Mouse (Mus musculus): ENCODE results near the gene Nsmce1. TPM values are rescaled to one million over a fixed set of nuclear protein-coding genes. Genes with fewer than 3 reads are reported as not detected.
"Not testable (repeated sequence)": the region's sequence is repeated elsewhere in the genome, so short reads cannot be mapped to it uniquely, and the experiment has no call there.

The Nsmce1 gene
- polyA plus RNA-seq, 1 experiment from 2014 or later: 103 TPM

- H3K27ac ChIP-seq (ENCODE audit: low read length): no peak overlapping the region
- 55% methylated on average over 7 of the region's 7 CpGs for WGBS
- no peaks in the 10 kb centered on the region for H3K27me3 ChIP-seq (ENCODE audit: control insufficient read depth, insufficient read depth, low read length)
- no peak overlapping the region for H3K9ac ChIP-seq (ENCODE audit: low read length)
- H3K4me3 ChIP-seq (replicated peaks; ENCODE audit: low read length): no peak overlapping the region
- no peaks in the 10 kb centered on the region; the same call in 1 of the 2 replicates for H3K9me3 ChIP-seq (replicated peaks; ENCODE audit: control insufficient read depth, low read length)
- no peaks in the 10 kb centered on the region for H3K4me1 ChIP-seq (ENCODE audit: control insufficient read depth, insufficient read depth, low read length)
- no peak overlapping the region for H3K4me2 ChIP-seq (ENCODE audit: low read depth, low read length)
- H3K36me3 ChIP-seq (ENCODE audit: control insufficient read depth, insufficient read depth, low read length): no peaks in the 10 kb centered on the region
- ATAC-seq (ENCODE audit: insufficient read depth, low FRiP score): no peak
Measured at GRCm38 (mm10) chr7:125430170-125430842, 61.1 kb downstream of the Nsmce1 start.

DNA sequence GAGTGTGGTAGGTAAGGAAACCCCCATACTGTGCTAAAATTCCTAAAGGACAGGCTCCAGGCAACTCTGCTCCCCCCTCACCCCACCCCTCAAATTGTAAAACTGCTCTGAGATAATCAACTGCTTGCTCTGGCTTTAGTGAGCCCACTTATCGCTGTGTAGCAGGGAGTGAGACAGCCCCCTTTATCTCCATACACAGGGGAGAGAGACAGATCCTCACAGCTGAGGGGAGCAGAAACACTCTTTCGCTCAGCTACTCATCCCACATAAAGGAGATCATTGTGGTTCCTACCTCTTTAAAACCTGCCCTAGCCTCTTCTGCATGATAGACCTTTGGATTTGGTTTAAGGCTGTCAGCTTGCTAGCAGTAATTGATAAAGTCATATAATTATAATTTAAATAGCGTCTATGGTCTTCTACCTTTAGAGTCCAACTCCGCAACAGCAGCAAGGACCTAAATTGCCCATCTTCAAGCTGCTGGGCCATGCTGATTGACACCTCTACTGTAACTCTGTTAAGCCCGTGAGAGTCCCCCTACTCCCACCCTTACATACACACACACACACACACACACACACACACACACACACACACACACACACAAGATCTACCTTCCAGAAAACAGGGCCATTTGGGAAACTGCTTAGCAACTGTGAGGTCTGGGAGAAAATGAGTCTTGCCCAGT, 62.4 kb downstream of the Nsmce1 start:
- peak; percentile 70; the same call in 1 of the 2 replicates for ATAC-seq (ENCODE audit: insufficient read depth, low FRiP score)
- not testable (repeated sequence) for H3K36me3 ChIP-seq (ENCODE audit: control insufficient read depth, insufficient read depth, low read length); H3K9me3 ChIP-seq (replicated peaks; ENCODE audit: control insufficient read depth, low read length); H3K4me3 ChIP-seq (replicated peaks; ENCODE audit: low read length); H3K27me3 ChIP-seq (ENCODE audit: control insufficient read depth, insufficient read depth, low read length); H3K4me2 ChIP-seq (ENCODE audit: low read depth, low read length); H3K27ac ChIP-seq (ENCODE audit: low read length); H3K9ac ChIP-seq (ENCODE audit: low read length); H3K4me1 ChIP-seq (ENCODE audit: control insufficient read depth, insufficient read depth, low read length)
- WGBS: 70% methylated on average over 5 of the region's 5 CpGs

DNA sequence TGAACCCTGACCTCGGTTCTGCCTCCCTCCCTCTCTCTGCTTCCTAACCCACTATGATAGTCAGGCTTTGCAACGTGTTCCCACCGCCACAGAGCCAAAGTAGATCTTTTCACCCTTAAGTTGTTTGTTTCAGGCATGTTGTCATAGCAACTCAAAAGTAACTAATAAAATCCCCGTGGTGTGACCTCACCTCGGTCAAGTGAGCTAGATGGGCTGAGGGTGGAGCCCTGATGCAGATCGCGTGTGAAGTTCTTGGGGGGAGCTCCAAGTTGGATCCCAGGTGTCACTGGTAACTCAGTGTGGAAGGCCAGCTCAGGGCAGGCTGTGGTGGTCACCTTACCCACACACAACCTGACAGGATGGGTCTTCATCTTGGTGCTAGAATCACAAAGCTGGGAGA, 63.0 kb downstream of the Nsmce1 start:
- Histone ChIP-seq H3K4me2 (ENCODE audit: low read depth, low read length) (no peak overlapping the region), H3K27ac (ENCODE audit: low read length) (no peak overlapping the region), H3K27me3 (ENCODE audit: control insufficient read depth, insufficient read depth, low read length) (no peaks in the 10 kb centered on the region), H3K9me3 (replicated peaks; ENCODE audit: control insufficient read depth, low read length) (no peaks in the 10 kb centered on the region; the same call in 1 of the 2 replicates), H3K9ac (ENCODE audit: low read length) (no peak overlapping the region; the same call in 1 of the 2 replicates), H3K4me3 (replicated peaks; ENCODE audit: low read length) (no peak overlapping the region), H3K4me1 (ENCODE audit: control insufficient read depth, insufficient read depth, low read length) (no peaks in the 10 kb centered on the region), H3K36me3 (ENCODE audit: control insufficient read depth, insufficient read depth, low read length) (no peaks in the 10 kb centered on the region)
- ATAC-seq (ENCODE audit: insufficient read depth, low FRiP score): no peak; the same call in 1 of the 2 replicates
- 70% methylated on average over 7 of the region's 7 CpGs for WGBS

GRCm38 (mm10) chr7:125427492-125428090, 63.8 kb downstream of the Nsmce1 start:
- no peaks in the 10 kb centered on the region; the same call in 1 of the 2 replicates for H3K9me3 ChIP-seq (replicated peaks; ENCODE audit: control insufficient read depth, low read length)
- H3K4me2 ChIP-seq (ENCODE audit: low read depth, low read length): no peak overlapping the region
- no peaks in the 10 kb centered on the region for H3K4me1 ChIP-seq (ENCODE audit: control insufficient read depth, insufficient read depth, low read length)
- no peaks in the 10 kb centered on the region for H3K36me3 ChIP-seq (ENCODE audit: control insufficient read depth, insufficient read depth, low read length)
- no peaks in the 10 kb centered on the region for H3K27me3 ChIP-seq (ENCODE audit: control insufficient read depth, insufficient read depth, low read length)
- H3K4me3 ChIP-seq (replicated peaks; ENCODE audit: low read length): no peak overlapping the region
- H3K9ac ChIP-seq (ENCODE audit: low read length): no peak overlapping the region
- no peak for ATAC-seq (ENCODE audit: insufficient read depth, low FRiP score)
- 75% methylated on average over 12 of the region's 12 CpGs for WGBS
- no peak overlapping the region for H3K27ac ChIP-seq (ENCODE audit: low read length)

- H3K27ac ChIP-seq (ENCODE audit: low read length): no peak overlapping the region
- H3K36me3 ChIP-seq (ENCODE audit: control insufficient read depth, insufficient read depth, low read length): no peaks in the 10 kb centered on the region
- no peaks in the 10 kb centered on the region for H3K9me3 ChIP-seq (replicated peaks; ENCODE audit: control insufficient read depth, low read length)
- no peak overlapping the region for H3K9ac ChIP-seq (ENCODE audit: low read length)
- WGBS: 52% methylated on average over 3 of the region's 3 CpGs
- no peak overlapping the region for H3K4me3 ChIP-seq (replicated peaks; ENCODE audit: low read length)
- no peaks in the 10 kb centered on the region for H3K27me3 ChIP-seq (ENCODE audit: control insufficient read depth, insufficient read depth, low read length)
- no peaks in the 10 kb centered on the region for H3K4me1 ChIP-seq (ENCODE audit: control insufficient read depth, insufficient read depth, low read length)
- no peak overlapping the region for H3K4me2 ChIP-seq (ENCODE audit: low read depth, low read length)
- ATAC-seq (ENCODE audit: insufficient read depth, low FRiP score): no peak
Measured at GRCm38 (mm10) chr7:125423056-125423455, 68.3 kb downstream of the Nsmce1 start.

DNA sequence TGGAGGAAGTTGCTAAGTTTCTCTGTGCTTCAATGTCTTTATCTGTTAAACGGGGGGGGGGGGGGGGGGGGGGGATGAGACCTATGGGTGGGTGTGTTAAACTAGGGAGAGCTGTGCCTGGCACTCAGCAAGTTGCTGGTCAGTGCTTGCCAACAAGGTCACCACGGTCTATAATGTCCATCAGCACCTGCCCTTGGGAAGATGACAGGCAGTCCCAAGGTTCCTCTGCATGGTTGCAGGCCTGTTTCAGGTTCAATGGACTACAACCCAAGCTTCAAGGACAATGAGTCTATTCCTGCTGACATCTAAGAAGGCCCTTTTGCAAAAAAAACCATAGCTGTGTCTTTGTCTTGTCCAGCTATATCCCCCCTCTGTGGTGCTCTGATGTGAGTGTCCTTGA, 69.5 kb downstream of the Nsmce1 start:
- WGBS: 96% methylated on average over 1 of the region's 2 CpGs
- no peaks in the 10 kb centered on the region for H3K9me3 ChIP-seq (replicated peaks; ENCODE audit: control insufficient read depth, low read length)
- no peaks in the 10 kb centered on the region for H3K27me3 ChIP-seq (ENCODE audit: control insufficient read depth, insufficient read depth, low read length)
- H3K27ac ChIP-seq (ENCODE audit: low read length): no peak overlapping the region
- no peak overlapping the region for H3K4me3 ChIP-seq (replicated peaks; ENCODE audit: low read length)
- no peak overlapping the region for H3K4me2 ChIP-seq (ENCODE audit: low read depth, low read length)
- H3K9ac ChIP-seq (ENCODE audit: low read length): no peak overlapping the region
- no peaks in the 10 kb centered on the region for H3K36me3 ChIP-seq (ENCODE audit: control insufficient read depth, insufficient read depth, low read length)
- ATAC-seq (ENCODE audit: insufficient read depth, low FRiP score): no peak
- H3K4me1 ChIP-seq (ENCODE audit: control insufficient read depth, insufficient read depth, low read length): no peaks in the 10 kb centered on the region

- Histone ChIP-seq H3K27me3 (ENCODE audit: control insufficient read depth, insufficient read depth, low read length) (no peaks in the 10 kb centered on the region), H3K4me1 (ENCODE audit: control insufficient read depth, insufficient read depth, low read length) (no peaks in the 10 kb centered on the region), H3K36me3 (ENCODE audit: control insufficient read depth, insufficient read depth, low read length) (no peaks in the 10 kb centered on the region), H3K9ac (ENCODE audit: low read length) (no peak overlapping the region), H3K4me2 (ENCODE audit: low read depth, low read length) (no peak overlapping the region), H3K27ac (ENCODE audit: low read length) (no peak overlapping the region), H3K4me3 (replicated peaks; ENCODE audit: low read length) (no peak overlapping the region), H3K9me3 (replicated peaks; ENCODE audit: control insufficient read depth, low read length) (no peaks in the 10 kb centered on the region)
- no peak for ATAC-seq (ENCODE audit: insufficient read depth, low FRiP score)
- 65% methylated on average over 2 of the region's 2 CpGs for WGBS
Measured at GRCm38 (mm10) chr7:125420190-125420589, 71.2 kb downstream of the Nsmce1 start.

DNA sequence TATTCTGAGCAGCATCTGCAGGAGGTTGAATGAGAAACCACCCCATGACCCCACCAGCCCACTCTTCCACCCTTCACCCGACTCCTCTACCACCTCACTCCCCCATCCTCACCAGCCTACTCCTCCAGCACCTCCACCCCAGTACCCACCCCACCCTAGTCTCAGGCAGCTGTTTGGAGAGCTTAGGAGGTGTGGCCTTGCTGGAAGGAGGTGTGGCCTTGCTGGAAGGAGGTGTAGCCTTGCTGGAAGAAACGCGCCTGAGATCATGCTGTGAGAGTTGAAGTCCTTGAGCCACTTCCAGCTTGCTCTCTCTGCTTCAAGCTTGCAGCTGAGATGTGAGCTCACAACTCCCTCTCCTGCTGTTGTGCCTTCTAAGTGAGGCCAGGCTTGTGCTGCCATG, 73.0 kb downstream of the Nsmce1 start:
- peak; percentile 40; the same call in 1 of the 2 replicates for ATAC-seq (ENCODE audit: insufficient read depth, low FRiP score)
- no peaks in the 10 kb centered on the region for H3K27me3 ChIP-seq (ENCODE audit: control insufficient read depth, insufficient read depth, low read length)
- no peak overlapping the region for H3K27ac ChIP-seq (ENCODE audit: low read length)
- no peak overlapping the region for H3K4me2 ChIP-seq (ENCODE audit: low read depth, low read length)
- H3K4me3 ChIP-seq (replicated peaks; ENCODE audit: low read length): no peak overlapping the region
- no peaks in the 10 kb centered on the region for H3K9me3 ChIP-seq (replicated peaks; ENCODE audit: control insufficient read depth, low read length)
- 29% methylated on average over 3 of the region's 3 CpGs for WGBS
- no peak overlapping the region for H3K9ac ChIP-seq (ENCODE audit: low read length)
- H3K36me3 ChIP-seq (ENCODE audit: control insufficient read depth, insufficient read depth, low read length): no peaks in the 10 kb centered on the region
- no peaks in the 10 kb centered on the region for H3K4me1 ChIP-seq (ENCODE audit: control insufficient read depth, insufficient read depth, low read length)
